Mouse (Mus musculus): ENCODE measurements around the gene Met. TPM values are rescaled to one million over a fixed set of nuclear protein-coding genes. Genes with fewer than 3 reads are reported as not detected.

Gene Met
- total and polyA plus RNA-seq, 3 experiments = 0.13 to 0.53 (median 0.26) TPM

DNA sequence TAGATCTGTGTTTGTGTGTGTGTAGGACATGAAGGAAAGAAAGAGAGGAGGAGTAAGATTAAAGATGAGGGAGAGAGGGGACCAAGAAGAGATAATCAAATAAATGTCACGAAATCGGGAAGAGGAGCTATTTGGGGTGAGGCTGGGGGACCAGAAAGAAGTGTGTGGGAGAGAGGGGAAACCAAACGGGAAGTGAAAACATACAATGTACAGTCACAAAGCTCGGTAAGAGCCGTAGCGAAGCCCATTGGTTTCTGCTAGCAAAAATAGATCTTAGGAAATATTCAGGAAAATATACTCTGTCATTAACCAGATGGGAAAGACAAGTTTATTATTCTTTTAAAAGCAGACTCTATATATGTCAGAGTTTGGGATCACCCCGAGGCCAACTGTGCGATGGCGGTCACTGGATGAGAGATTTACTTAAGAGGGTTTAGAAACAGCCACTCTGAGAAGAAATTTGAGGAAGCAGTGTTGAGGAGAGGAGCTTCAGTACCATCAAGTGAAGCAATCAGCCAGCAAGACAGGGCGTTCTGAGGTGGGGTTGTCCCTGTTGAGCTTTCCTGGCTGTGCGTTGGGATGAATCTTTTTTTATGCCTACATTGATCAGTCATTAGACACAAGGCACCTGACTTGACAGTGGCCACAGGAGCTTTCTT, 147.9 kb downstream of the Met start:
- Histone ChIP-seq H3K36me3 (replicated peaks in 1 of 2; ENCODE audit: control insufficient read depth in 1 of 2, insufficient read depth in 1 of 2, low read length in 1 of 2) (no peaks in the 10 kb centered on the region), H3K9ac (ENCODE audit: insufficient read depth, low read depth) (0 out of 2 replicates have a peak overlapping the region, but pooled peaks have one; percentile 25), H3K27me3 (replicated peaks) (no peaks in the 10 kb centered on the region), H3K27ac (ENCODE audit: insufficient read depth, low read depth) (peak overlapping the region; percentile 8), H3K4me1 (ENCODE audit: control insufficient read depth in 1 of 2, insufficient read depth in 2 of 2) (peaks cover 5 to 26% of the 10 kb centered on the region in 2 experiments), H3K4me2 (ENCODE audit: insufficient read depth, low read depth, poor library complexity, severe bottlenecking) (peak overlapping the region; percentile 86), H3K79me2 (replicated peaks; ENCODE audit: control insufficient read depth, extremely low read depth, insufficient read depth, poor library complexity, severe bottlenecking) (no peaks in the 10 kb centered on the region), H3K9me3 (replicated peaks; ENCODE audit: low read length) (no peaks in the 10 kb centered on the region), H3K4me3 (replicated peaks in 1 of 3; ENCODE audit: low read depth in 2 of 3, low read length in 2 of 3, poor library complexity in 1 of 3) (peak overlapping the region in 1 of 3 experiments; percentile 16)
- in situ Hi-C loops (cut with MboI; ENCODE audit: low pct_ligation_motif_present, low pct_unique_long_range_greater_than_20kb, low sequenced_read_pairs) = no loop called here
- dilution Hi-C loops (cut with MboI; ENCODE audit: extremely low pct_ligation_motif_present, extremely low pct_unique_long_range_greater_than_20kb, low sequenced_read_pairs) = no loop called here
- DNase-seq (ENCODE audit: extremely low read depth) = peak; percentile 42
- 0 out of 2 replicates have a peak, but pooled peaks have one; percentile 17 for TF ChIP-seq BHLHE40 (IDR thresholded peaks at IDR 0.05; ENCODE audit: low read depth, low read length)
- no peak for TF ChIP-seq MAX (IDR thresholded peaks at IDR 0.05; ENCODE audit: low read length)
- peak; percentile 72 for TF ChIP-seq MEF2A (IDR thresholded peaks at IDR 0.05; ENCODE audit: borderline replicate concordance, low read depth, low read length)
- peak; percentile 86 for TF ChIP-seq IRF4 (IDR thresholded peaks at IDR 0.05; ENCODE audit: low read depth, low read length)
- no peak for TF ChIP-seq MXI1 (IDR thresholded peaks at IDR 0.05; ENCODE audit: low read depth, low read length)
- TF ChIP-seq CHD2 (IDR thresholded peaks at IDR 0.05; ENCODE audit: low read length) = 0 out of 2 replicates have a peak, but pooled peaks have one; percentile 20
- TF ChIP-seq RCOR1 (conservative IDR thresholded peaks at IDR 0.05; ENCODE audit: low read depth, low read length) = peak; percentile 50; the same call in 1 of the 2 replicates
- peak; percentile 89 for TF ChIP-seq EP300 (IDR thresholded peaks at IDR 0.05; ENCODE audit: low read length)

DNA sequence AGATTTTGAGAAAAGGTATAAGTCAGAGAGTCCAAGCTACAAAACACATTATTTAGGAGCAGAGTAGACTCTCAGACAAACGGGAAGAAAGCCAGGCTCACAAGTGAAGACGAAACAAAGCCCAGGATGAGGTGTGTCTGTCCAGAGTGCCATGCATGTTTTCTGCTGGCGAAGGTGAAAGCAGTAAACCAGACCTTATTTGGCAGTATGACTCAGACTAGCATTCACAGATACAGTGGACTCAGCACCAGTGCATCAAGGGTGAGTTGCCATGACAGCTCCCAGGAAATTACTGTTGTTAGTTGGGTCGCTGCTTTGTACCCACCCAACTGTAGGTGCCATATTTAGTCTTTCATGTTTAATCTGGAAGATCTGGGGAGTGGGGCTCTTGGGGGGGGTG, 149.1 kb downstream of the Met start:
- Histone ChIP-seq H3K79me2 (replicated peaks; ENCODE audit: control insufficient read depth, extremely low read depth, insufficient read depth, poor library complexity, severe bottlenecking) (no peaks in the 10 kb centered on the region), H3K27me3 (replicated peaks) (no peaks in the 10 kb centered on the region), H3K36me3 (replicated peaks in 1 of 2; ENCODE audit: control insufficient read depth in 1 of 2, insufficient read depth in 1 of 2, low read length in 1 of 2) (no peaks in the 10 kb centered on the region), H3K9me3 (replicated peaks; ENCODE audit: low read length) (no peaks in the 10 kb centered on the region), H3K4me3 (replicated peaks in 1 of 3; ENCODE audit: low read depth in 2 of 3, low read length in 2 of 3, poor library complexity in 1 of 3) (no peak overlapping the region), H3K9ac (ENCODE audit: insufficient read depth, low read depth) (no peak overlapping the region), H3K27ac (ENCODE audit: insufficient read depth, low read depth) (no peak overlapping the region), H3K4me2 (ENCODE audit: insufficient read depth, low read depth, poor library complexity, severe bottlenecking) (no peak overlapping the region), H3K4me1 (ENCODE audit: control insufficient read depth in 1 of 2, insufficient read depth in 2 of 2) (peaks cover 5 to 26% of the 10 kb centered on the region in 2 experiments)
- dilution Hi-C loops (cut with MboI; ENCODE audit: extremely low pct_ligation_motif_present, extremely low pct_unique_long_range_greater_than_20kb, low sequenced_read_pairs) = no loop called here
- in situ Hi-C loops (cut with MboI; ENCODE audit: low pct_ligation_motif_present, low pct_unique_long_range_greater_than_20kb, low sequenced_read_pairs) = no loop called here
- no peak for TF ChIP-seq TCF12 (IDR thresholded peaks at IDR 0.05; ENCODE audit: low read depth, low read length)
- no peak for TF ChIP-seq BHLHE40 (IDR thresholded peaks at IDR 0.05; ENCODE audit: low read depth, low read length)
- no peak for TF ChIP-seq SMC3 (IDR thresholded peaks at IDR 0.05; ENCODE audit: low read depth, low read length)
- no peak for TF ChIP-seq ZC3H11A (IDR thresholded peaks at IDR 0.05; ENCODE audit: low read depth, low read length)
- TF ChIP-seq RAD21 (IDR thresholded peaks at IDR 0.05; ENCODE audit: low read depth, low read length) = no peak
- no peak for TF ChIP-seq SIN3A (IDR thresholded peaks at IDR 0.05; ENCODE audit: low read length)
- no peak for DNase-seq (ENCODE audit: extremely low read depth)
